Mouse (Mus musculus): Measurements from ENCODE around the gene Ap3d1. TPM values are rescaled to one million over a fixed set of nuclear protein-coding genes. Genes with fewer than 3 reads are reported as not detected.

The Ap3d1 gene
- total RNA-seq, 2 experiments from 2014 or later = 47.6 to 52.5 TPM

DNA sequence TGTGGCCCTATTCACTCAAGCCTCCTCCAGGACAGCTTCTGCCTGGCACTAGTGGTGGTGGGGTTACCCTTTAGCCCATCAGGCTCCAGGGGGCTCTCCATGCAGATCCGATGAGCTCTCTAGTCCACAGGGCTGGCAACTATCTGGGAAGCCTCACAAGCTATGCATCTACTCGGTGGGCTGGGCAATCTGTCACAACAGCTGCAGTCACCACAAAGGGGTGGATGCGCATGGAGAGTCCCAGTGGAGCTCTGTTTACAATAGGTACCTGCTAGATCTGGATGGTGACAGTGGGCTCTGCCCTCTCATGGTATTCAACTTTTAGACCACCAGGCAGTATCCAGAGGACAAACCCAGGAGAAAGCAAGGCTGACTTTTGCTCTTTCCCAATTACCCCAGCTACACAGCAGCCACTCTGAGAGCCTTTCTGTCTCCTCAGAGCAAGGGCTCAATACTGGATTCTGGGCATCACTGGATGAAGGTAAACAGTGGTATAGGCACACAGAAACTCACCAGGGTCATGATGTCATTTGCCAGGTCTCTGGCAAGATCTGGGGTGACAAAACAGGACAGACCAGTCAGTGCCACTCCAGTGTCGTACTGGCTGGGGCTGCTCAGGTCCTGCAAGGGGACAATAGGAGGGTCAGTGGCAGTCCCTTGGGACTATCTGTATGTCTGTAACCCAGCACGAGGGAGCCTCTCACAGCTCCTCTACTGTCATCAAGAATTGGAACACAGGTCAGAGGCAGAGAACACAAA, 14.5 kb downstream of the Ap3d1 start:
- intact Hi-C loops (cut with DNase I) = no loop called here
- no peak for DNase-seq

DNA sequence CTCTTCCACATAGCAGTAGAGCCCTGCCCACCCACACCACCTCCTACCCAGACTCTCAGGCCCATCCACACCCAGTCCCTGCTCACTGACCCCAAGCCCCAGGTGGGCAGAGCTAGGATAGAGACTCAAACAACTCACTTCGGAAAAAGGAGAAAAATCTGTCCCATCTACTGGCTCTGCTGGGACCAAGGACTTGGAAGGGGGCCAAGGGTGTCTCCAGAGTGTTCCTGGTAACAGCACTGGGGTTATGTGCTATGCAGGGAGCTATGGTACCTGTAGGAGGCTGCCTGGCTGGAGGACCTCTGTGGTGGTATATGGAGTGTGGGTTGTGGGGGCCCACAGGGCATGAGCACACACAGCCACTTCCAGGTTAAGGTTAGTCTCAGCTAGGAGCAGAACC, 24.8 kb downstream of the Ap3d1 start:
- no peak for DNase-seq
- intact Hi-C loops (cut with DNase I) = no loop called here

DNA sequence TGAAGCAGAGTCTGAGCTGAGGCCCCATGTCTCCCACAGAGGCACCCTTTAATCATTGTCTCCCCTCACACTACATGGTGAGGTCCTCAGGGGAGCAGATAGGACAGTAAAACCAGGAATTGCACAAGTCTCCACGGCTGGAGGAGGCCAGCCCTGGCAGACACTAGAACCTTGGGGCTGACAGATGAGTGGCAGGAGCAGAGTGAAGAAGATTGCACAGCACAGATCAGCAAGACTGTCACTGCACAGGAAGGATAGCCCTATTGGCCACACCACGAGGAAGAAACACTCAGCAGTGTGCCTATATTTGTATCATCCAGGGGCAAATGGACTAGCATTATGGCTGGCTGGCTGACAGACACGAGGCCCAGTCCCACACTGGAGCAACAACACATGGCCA, 31.2 kb downstream of the Ap3d1 start:
- no peak for DNase-seq
- intact Hi-C loops (cut with DNase I) = no loop called here

DNA sequence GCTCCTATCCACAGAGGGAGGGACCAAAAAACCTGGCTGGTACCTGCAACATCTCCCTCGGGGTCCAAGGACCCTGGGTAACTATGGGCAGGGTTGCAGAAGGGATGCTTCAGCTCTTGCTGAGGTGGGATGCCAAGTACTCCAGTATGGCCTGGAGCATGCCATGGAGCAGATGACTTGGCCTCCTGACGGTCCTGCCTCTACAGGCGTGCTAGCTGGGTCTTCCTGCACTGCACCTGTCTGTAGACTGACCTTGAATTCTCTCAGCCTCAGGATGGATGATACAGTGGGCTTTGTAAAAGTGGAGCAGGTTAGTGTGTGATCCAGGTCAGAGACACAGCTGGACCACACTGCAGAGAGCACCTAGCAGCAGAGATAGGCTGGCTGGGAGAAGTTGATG, 36.6 kb downstream of the Ap3d1 start:
- intact Hi-C loops (cut with DNase I) = loop anchor here (10.0 kb wide), 1 partner anchor 271 kb away; the partner anchor contains the start of gene Tcf3
- DNase-seq = no peak

DNA sequence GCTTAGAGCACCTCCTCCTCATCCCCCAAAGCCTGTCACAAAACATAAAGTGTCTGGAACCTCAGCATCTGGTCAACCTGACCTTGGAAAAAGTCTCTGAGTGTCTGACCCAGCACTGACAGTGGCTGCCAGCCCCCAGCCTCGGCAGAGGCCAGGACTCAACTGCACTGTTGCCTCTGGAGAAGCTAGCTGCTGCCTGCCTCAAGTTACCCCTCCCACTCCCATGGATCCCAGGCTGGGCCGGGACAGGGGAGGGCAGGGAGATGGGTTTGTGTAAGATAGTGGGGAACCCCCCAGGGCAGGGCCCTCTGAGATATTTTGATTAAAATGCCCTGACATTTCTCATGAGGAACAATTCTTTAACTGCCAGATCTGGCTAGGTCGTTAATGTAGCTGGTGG, 37.0 kb downstream of the Ap3d1 start:
- no peak for DNase-seq
- intact Hi-C loops (cut with DNase I) = loop anchor here (10.0 kb wide), 1 partner anchor 270 kb away; the partner anchor contains the start of gene Tcf3

DNA sequence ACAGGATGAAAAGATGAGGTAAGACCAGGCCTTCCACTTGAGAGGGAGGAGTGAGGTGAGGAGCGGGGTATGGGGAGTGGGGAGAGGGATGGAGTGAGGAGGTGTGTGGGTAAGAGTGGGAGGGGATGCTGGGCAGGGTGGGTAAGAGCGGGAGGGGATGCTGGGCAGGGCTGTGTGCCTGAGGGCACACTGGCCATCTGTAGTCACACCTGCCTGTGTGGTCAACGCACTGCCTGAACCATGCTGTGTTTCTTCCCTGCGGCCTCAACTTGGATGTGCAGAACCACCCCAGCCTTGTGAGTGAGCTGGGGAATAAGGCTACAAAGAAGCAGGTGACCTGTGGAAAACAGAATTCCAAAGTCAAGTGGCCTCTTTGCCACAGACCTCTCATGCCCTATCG, 37.6 kb downstream of the Ap3d1 start:
- DNase-seq = no peak
- intact Hi-C loops (cut with DNase I) = loop anchor here (10.0 kb wide), 1 partner anchor 270 kb away; the partner anchor contains the start of gene Tcf3

DNA sequence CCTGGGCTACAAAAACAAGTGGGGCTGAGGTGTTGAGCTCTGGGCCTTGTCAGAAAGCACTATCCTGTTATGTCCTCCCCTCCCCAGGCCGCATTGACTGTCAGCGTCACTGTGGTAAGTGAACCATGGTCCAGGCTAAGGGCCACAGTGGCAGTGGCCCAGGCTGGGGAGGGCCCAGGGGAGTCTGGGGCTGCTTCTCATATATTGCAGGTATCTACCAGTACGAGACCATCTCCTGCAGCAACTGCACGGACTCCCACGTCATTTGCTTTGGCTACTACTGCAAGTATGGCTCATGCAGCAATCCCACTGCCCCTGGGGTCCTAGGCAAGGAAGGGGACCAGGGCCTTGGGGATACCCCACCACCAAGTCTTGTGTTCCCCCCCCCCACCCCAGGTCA, 38.4 kb downstream of the Ap3d1 start:
- no peak for DNase-seq
- intact Hi-C loops (cut with DNase I) = loop anchor here (10.0 kb wide), 1 partner anchor 269 kb away; the partner anchor contains the start of gene Tcf3

DNA sequence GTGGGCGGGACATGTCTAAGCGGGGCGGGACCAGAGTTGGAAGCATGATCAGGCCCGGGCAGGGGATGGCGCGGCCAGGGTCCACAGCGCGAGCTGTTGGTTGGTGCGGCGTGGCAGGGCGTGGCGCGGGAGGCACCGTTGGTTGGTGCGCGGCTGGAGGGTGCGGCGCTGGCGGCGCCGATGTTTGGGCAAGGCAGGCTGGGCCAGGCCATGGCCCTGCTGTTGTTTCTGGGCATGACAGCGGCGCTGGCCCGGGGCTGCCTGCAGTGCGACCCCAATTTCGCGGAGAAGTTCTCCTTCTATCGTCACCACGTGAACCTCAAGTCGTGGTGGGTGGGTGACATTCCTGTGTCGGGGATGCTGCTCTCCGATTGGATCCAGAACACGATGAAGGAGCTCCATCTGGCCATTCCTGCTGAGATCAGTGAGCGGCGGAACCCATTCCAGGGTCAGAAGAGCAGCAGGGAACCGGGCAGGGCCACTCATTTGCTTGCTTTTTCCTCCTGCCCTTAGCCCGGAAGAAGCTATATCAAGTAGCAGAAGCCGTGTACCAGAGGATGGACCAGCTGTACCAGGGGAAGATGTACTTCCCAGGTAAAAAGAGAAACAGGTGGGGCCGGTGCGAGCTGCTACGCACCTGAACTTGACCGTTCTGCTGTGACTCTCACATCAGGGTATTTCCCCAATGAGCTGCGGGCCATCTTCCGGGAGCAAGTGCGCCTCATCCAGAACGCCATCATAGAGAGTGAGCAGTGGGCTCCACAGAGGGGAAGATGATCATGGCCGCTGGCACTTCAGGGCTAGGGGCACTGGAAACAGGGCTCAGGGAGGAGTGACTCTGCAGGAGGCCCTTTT, 39.3 kb downstream of the Ap3d1 start:
- intact Hi-C loops (cut with DNase I) = loop anchor here (10.0 kb wide), 1 partner anchor 268 kb away; the partner anchor contains the start of gene Tcf3
- peak; percentile 95 to 96 for DNase-seq

DNA sequence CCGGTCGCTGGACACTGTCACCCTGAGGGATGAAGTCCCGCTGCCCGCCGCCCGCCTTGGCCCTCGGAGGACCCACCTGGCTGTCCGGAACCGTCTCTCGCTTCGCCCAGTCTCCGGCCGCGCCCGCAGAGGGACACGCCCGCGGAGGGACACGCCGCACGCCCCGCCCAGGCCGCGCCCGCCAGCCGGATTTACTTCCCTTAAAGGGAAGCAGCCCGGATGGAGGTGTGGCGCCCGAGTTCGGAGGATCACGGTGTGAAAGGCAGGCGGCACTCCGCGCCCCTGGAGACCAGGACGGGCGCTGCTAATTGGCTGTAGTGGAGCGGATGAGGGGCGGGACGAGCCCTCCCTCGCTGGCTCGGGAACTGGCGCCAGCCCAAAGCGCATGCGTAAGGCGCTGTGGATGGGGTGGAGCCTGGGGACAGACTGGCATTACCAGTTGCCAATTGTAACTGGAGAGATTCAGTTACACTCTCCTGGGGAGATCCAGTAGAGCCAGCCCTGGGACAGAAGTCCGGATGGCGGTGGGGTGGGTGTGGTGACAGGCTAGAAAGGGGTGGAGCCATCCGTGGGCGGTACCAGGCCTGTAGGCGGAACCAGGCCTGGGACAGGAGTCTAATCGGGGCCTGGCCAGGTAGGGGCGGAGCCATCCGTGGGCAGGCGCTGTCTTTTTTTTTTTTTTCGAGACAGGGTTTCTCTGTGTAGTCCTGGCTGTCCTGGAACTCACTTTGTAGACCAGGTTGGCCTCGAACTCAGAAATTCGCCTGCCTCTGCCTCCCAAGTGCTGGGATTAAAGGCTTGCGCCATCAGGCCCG, 40.1 kb downstream of the Ap3d1 start, which contains the start of the genes Mob3a and Izumo4:
TSS of gene Mob3a (minus strand) at position 257 of the 815 bp plus-strand sequence.
TSS of gene Izumo4 (plus strand) at position 464 of the 815 bp plus-strand sequence.
- intact Hi-C loops (cut with DNase I) = loop anchor here (10.0 kb wide), 1 partner anchor 267 kb away; the partner anchor contains the start of gene Tcf3
- peak; percentile 99 for DNase-seq

DNA sequence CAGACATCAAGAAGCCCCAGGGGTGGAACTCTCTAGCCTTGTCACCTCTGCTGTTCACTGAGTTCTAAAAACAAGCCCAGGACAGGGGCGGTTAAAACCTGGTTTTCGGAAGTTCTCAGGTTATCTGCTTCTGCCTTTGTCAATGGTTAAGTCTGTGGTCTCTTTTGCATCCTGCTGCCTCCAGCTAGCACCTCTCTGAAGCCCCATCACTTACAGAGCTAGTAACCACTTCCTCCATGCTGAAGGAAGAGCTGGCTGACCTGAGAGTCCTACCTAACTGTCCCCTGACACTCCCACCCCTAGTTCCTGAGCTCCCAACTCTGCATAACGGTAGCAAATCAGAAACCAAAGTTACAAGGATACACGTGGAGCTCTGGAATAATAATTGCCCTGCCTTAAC, 41.3 kb downstream of the Ap3d1 start:
- intact Hi-C loops (cut with DNase I) = loop anchor here (10.0 kb wide), 1 partner anchor 266 kb away; the partner anchor contains the start of gene Tcf3
- no peak for DNase-seq

DNA sequence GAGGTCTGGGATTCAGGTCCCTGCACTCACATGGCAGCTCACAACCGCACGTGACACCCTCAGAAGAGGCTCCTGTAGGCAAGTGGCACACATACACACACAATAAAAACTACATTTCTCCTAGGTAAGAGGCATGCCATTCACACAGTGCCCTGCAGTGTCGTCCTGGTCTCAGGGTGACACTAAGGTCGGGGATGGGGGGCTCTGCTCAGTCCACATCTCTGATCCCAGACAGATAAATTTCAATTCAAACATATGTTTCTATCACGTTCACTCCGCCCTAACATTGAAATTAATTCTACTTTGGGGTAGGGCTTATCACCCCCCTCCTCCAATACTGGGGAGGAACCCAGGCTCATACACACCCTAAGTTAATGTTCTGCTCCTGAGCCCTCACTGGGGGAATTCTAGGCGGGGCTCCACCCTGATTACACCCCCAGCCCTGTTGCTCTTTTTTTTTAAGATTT, 42.0 kb downstream of the Ap3d1 start:
- intact Hi-C loops (cut with DNase I) = loop anchor here (10.0 kb wide), 1 partner anchor 265 kb away; the partner anchor contains the start of gene Tcf3
- no peak for DNase-seq

DNA sequence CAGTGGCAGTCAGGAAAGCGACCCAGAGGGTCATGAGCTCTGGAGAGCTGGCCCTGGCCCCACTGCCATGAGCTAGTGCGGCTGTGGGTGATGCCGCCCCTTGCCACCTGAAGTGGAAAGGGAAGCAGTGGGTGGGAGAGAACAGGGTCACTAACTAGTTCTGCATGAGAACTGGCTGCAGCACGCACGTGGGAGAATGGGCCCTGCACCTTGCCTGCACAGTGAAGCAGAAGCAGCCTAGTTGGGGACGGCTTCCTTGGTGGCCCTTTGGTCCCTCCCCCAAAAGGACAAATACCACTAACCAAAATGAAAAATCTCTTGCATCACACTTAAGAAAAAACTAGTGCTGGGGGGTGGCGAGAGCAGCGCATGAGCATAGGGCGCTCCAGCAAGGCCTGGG, 43.5 kb downstream of the Ap3d1 start:
- DNase-seq = no peak
- intact Hi-C loops (cut with DNase I) = no loop called here

DNA sequence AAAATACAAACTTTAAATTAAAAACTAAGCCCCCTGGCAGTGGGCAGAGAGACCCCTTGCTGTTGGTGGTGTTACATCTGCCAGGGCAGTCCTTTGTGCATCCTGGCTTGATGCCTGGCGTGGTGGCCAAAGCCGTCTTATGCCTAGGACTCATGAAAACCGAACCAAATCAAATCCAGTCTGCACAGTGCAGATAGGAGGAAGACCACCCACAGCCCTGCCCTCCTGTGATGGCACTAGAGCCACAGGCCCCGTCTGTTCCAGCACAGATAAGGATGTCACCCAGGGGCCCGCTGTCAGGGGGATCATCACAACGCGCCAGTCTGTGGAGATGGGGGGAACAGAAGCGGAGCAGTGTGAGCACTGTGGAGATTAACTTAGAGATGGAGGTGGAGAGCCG, 44.3 kb downstream of the Ap3d1 start:
- intact Hi-C loops (cut with DNase I) = no loop called here
- DNase-seq = no peak

DNA sequence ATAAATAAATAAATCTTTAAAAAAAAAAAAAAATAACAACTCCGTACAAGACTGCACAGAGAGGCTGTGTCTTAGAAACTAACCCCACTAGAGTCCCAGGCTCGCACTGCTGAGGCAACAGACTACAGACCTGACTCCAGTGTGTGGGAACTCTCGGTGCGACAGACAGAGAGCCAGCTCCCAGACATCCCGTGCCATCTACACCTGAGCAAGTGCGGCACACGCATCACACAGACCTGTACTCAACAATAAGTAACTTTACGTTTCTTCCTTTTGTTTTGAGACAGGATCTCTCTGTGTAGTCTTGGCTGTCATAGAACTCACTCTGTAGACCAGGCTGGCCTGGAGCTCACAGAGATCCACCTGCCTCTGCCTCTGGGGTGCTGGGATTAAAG, 44.7 kb downstream of the Ap3d1 start:
- DNase-seq = no peak
- intact Hi-C loops (cut with DNase I) = no loop called here

DNA sequence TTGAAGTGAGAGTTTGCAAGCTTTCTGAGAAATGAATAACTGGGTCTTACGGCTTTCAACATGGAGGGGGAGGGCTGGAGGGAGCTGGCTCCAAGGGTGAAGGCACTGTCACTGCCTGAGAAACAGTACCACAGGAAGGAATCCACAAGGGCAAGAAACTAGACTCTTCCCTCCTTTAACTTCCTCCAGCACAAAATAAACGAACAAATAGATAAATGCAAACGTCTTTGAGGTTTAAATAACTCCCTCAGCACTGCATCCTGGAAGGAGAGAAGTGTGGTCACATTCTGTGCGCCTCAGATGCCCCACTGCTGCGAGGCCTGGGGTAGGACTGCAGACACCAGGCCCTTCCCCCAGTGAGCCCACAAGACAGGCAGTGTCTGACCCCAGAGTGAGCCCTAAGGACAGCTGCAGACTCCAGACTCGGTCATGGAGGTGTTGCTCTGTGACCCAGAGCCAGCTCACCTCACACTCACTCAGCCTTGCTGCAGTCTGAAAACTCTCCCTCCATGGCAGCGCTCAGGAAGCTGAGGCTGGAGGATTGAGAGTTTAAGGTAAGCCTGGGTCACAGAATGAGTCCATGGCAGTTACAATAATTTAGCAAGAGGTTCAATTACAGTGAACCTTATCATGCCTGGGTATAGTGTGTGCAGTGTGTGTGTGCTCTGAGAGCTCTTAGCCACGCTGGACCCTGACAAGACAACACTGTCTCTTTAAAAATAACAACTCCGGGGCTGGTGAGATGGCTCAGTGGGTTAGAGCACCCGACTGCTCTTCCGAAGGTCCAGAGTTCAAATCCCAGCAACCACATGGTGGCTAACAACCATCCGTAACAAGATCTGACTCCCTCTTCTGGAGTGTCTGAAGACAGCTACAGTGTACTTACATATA, 45.3 kb downstream of the Ap3d1 start:
- intact Hi-C loops (cut with DNase I) = no loop called here
- no peak for DNase-seq

DNA sequence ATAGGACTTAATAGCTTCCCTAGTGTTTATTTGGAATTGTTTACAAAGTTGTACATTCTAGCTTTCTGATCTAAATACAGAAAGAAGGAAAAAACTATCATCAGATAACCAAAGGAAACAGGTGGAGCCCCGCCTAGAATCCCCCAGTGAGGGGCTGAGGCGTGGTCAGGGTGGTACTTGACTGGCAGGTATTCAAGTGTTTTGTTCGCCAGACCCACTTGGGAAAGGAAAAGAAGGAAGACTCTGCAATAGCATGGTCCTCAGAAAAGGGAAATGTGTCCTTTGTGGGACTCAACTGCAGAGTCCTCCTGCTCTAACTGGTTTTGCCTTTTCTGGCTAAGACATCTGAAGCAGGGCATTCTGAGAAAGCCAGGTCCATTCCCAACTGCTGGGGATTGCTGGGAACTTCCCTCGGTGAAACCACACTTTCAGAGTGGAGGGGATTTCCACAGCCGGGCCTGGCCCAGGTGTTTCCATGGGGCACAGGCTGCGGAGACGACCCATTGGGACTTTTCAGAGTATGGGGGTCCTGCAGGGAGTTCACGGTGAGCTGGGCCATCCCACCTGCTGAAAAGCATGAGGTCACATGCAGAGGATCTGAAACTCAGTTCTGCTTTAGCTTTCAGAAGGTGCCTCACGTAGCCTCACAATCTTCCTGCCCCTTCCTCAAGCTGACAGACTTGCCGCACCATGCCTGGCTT, 46.1 kb downstream of the Ap3d1 start:
- intact Hi-C loops (cut with DNase I) = no loop called here
- no peak for DNase-seq

DNA sequence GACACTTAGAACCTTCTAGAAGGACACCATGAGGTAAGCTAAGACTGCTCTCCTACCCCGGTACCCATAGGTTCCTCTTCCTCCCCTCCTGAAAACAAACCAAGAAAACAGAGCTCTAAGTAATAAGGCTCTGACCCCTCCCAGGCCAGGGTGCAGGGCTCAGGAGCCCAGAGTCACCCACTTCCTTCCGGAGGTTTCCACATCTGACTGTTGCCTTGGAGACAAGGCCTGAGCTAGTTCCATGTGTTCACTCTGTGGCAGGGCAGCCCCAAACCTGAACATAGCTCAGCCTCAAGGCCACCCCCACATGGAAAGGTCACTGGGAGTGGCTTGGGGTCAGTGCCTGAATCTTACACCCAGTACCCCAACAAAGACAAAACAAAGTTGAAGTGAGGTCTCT, 46.9 kb downstream of the Ap3d1 start:
- intact Hi-C loops (cut with DNase I) = no loop called here
- DNase-seq = peak; percentile 59

DNA sequence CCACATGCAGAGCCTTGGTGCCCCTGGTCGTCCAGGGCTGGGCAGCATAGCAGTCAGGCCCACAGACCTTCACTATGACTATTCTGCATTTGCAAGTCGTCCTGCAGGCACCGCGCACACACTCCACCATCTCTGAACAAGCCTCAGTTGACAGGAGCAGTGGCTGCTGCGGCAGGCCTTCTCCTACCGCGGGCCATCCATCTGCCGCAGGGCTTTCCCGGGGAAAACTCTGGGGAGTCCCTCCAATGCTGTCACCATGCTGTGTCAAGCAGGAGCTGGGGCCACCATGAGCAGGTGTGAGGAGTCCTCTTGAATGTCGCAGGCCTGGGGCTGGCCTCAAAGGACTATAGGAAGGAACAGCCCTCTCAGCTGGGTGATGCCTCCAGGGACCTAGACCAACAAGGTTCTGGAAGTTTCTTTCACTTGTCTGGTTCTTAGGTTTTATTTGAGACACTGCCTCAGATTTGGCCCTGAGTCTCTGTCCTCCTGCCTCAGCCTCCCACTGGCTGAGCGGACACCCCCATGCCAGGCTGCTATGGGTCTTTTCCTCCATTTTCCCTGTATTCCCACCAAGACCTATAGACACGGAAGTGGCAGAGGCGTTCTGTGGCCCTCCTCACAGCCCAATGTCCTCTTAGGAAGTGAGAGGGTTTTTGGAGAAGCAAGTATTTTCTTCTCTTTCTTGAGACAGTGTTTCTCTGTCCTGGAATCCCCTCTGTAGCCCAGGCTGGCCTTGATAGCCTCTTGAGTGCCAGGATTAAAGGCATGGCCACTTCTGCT, 47.7 kb downstream of the Ap3d1 start:
- intact Hi-C loops (cut with DNase I) = no loop called here
- no peak for DNase-seq

Data from heart, postnatal 10 days (tissue).